Mouse (Mus musculus) induced T-regulatory cell, adult 2 months (primary cell): ENCODE measurements at regions not wholly inside any gene's neighbourhood (a gene's known extent, or its start where the extent isn't known, plus 50 kb on each side); places are given as distances from the start of the nearest gene placed in this dataset.

Experiments used
- DNase-seq: peaks from one replicate; pipeline ENCODE4 v3.0.0-alpha.2; 2012; ENCODE audit warnings: low read depth

DNA sequence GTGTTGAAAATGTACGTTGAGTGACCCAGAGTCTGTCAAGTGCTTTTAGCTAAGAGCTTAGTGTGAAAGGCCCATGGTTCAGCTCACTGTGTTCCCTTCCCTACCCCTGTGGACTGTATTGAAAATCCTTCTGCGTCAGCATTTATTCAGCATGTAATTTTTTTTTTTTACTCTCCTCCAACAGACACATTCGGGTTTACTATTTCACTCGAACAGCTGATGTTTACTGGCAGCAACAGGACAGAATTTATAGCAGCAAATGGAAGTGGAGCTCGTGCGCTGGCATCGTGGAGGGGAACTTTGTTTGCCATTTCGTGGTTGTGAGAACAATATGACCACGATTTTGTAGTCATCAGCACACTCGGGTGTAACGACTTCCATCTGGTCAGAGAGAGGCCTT is 105.0 kb upstream of the Rnaseh2b start:
- DNase-seq: no peak

DNA sequence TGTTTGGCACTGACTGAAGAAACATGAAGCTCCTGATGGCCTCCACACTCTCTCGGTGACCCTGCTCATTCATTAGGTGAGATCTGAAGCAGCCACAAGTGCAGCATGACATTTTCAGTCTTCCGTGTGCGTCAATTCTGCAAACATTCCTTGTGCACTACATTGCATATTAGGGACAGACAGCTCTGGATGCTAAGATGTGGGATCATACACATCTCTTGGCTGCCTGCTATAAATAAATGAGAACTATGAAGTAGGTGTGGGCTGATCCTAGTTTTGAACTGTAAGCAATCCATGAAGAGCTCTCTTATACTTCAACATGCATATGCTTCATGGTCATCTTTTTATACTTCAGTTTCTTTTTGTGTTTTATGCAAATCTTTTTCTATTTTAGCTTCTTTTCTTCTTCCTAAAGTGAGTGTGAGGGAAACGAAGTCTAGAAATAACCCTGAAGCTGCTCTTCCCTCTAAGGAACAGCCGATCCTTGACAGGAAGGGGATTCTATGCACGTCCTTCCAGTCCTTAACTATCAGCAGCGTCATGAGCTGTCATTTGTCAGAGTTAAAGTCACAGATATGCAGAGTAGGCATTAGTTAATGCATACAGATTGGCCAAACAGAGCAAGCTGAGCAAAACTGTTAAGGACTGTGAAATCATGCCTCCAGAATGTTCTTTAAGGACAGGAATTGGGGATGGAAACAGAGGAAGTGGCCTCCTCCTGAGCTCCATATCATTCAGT is 104.1 kb upstream of the Rnaseh2b start:
- no peak for DNase-seq

DNA sequence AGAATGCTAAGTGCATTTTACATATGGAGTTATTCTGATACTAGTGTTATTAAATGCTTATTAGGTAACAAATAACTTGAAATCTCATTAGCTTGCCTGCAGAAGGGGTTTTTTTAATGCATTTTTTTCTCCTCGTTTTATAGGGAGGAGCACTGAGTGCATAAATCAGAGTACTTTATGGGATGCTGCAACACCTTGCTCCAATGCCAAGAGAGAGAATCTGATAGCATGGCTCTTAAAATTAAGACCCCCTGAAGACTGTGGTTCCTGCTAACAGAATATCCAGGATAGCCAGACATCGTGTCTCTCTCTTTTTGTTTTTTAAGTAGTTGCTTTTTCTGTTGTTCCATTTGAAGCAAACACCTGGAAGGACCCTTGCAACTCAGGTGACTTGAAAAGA is 100.8 kb upstream of the Rnaseh2b start:
- no peak for DNase-seq

DNA sequence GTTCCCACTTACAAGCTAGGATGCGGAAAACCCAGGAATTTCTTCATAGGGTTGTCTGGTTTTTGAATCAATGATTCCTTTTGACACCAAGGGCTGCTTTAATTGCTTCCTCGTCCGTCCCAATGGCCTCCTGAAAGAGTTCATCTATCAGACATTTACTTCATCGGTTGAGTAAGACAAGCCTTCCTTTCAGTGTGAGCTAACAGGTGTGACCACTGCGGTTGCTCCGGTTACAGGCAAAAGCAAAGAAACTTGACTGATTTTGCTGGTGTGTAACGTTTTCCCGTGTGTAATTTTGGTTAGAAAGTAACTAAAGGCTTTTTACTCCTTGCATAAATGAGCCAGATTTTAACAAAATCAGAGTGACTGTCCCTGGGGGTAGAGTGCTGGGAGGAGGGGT is 99.6 kb upstream of the Rnaseh2b start:
- DNase-seq: no peak

DNA sequence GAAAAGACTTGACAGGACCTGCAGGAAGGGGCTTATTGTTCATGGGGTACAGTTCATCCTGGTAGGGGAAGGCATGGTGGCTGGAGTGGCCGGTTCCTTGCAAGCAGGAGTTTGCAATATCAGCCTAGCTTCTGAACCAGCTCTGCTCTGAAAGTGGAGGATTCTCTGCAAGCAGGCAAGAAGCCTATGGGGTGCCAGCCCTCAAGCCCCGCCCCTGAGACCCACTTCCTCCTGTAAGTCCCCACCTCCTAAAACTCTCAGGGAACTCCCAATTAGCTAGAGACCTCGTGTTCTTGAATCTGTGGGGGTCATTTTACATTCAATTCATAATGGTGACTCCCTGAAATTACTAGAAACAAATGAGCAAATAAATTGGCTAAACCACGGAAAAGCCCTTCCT is 99.0 kb upstream of the Rnaseh2b start:
- no peak for DNase-seq

DNA sequence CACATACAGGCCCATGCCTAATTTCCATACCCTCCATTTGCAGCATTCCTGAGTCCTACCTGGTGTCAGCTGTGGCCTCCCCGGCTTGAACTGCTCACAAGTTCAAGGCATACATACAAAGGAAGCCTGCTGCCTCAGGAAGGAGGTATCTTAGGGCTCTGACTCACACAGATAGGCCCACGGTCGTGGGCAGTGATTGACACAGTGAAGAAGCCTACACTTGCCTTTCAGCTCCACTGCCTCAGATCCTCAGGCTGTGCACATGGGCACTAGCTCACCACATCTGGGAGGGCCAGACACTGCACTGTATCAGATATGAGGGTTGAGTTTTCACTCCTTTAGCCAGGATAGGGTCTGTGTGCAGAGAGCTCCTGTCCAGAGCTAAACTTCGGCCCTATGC is 95.6 kb upstream of the Rnaseh2b start:
- no peak for DNase-seq

DNA sequence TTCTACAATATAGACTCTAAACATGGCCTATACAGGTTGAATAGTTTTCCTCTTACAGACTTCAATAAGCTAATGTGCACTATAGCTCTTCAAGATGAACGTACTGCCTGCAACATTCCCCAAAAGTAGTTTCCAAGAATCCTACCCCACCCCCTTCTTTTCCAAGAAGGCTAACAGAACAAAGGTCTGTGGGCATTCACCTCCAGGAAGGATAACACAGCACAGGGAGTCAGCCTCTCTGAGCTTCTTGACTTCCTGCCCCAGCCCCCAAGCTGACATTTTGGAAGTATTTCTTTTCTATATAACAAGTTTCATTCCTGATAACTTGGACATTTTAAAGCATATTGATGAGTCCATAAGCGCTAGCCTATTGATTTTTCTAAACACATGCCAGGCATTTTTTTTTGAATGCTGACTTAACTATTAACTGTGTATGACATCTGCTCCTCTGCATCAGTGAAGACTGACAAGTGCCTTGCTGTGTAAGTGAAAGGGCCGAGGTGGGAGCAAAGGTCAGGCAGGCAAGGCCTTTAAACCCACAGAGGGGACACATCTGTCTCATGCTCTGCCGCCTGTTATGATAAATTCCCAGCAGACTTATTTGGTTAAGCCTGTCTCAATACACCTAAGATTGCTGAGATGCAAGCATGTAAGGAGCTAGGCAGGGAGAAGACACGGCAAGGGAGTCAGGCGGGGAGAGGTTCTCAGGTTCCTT is 93.8 kb upstream of the Rnaseh2b start:
- DNase-seq: no peak

DNA sequence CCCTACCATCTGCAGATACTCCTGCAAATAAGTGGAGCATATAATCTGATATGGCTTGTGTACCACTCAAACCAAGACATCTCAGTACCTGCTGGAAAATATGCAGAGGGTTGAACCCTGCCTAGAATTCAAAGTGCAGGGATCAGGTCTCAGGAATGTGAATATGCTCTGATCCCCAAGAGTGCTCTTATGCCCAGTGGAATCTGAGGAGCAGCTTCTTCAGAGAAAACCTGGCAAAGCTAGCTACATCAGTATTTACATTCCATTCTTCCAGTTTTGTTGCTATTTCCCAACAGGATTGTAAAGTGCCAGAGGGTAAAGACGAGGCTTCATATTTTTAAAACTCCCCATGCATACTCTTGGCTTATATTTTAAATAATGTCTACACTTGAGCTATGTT is 77.3 kb upstream of the Rnaseh2b start:
- no peak for DNase-seq

DNA sequence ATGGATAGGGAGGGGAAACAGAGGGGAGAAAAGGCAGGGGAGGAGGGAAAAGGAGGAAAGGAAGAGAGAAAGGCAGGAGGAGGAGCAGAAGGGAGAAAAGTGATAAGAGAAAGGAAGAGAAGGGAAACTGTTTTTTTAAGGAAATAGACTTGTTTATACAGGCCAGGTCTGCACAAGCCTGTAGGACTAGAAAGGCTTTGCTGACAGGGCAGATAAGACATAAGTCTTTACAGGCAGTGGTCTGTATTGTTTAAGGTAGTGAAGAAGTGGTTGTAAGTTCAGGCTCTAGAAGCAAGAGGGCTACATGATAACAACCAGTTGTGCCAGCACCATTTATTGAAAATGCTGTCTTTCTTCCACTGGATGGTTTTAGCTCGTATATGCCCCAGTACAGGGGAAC is 75.4 kb upstream of the Rnaseh2b start:
- no peak for DNase-seq

DNA sequence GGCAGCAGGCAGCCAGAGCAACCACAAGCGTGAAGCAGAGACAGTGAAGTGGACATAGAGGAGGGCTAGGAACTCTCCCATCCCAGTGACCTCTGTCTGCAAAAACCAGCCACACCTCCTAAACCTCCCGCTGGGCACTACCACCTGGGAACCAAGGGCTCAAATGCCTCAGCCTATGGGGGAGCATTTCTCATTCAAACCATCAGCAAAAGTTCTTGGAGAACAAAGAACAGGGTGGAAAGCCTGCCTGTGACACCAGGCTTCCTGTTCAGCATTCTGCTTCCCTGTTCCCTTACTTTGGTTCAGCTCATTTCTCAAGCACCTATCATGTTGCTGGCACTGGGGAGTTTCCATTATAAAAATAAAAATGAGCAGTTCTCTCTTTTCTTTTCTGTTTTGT is 74.4 kb upstream of the Rnaseh2b start:
- no peak for DNase-seq

DNA sequence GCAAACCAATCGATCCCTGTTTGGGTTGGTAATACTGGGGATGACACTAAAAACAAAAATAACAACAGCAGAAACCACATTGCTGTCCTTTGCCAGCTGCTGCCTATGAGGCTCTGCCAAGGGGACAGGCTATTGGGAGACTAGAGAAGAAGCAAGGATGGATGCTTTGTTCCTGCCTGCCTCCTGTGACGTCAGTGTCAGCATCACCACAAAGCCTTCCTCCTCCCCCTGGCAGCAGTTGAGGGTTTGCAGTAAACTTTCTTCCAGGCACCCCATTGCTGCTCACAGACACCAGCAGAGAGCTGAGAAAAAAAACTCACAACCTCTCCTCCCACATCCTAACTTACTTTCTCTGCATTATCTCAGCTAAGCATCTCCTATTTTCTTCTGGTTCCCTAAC is 73.7 kb upstream of the Rnaseh2b start:
- DNase-seq: no peak

DNA sequence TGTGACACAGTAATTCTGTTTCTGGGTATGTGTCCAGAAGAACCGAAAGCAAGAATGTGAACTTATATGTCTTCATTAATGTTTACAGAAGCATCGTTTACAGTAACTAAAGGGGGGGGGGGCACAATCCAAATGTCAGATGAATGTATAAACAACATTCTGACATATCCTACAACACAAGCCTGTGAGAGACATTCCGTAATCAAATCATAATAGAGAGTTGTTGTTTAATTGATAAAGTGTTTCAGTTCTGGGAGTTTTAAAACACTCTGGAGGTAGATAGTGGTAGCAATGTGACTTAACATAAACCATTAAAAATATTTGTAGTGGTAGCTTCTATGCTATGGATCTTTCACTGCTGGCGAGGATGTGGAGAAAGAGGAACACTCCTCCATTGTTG is 71.6 kb upstream of the Rnaseh2b start:
- no peak for DNase-seq
